Mouse (Mus musculus): ENCODE results near the gene Wrnip1. TPM values are rescaled to one million over a fixed set of nuclear protein-coding genes. Genes with fewer than 3 reads are reported as not detected.
A peak's percentile ranks its signal among the peaks of the same experiment; 100 is the strongest.

Wrnip1 gene
- 17.6 and 19.7 TPM in 2 replicates for polyA plus RNA-seq (2014; fragmentation: Nextera tagmentation; extraction: Ambion mirVana)

- H3K4me3 ChIP-seq (ENCODE audit: control insufficient read depth in 1 of 2, insufficient read depth in 1 of 2, low read depth in 1 of 2, low read length in 2 of 2) = peak within 1 kb of the TSS; percentile 75 to 86
- no peaks in the 10 kb centered on the region for H3K27me3 ChIP-seq (ENCODE audit: control insufficient read depth, insufficient read depth, low read length)
- no peaks in the 10 kb centered on the region for H3K9me3 ChIP-seq (ENCODE audit: control insufficient read depth, low read length)
- peak within 1 kb of the TSS; percentile 92 for H3K4me2 ChIP-seq (ENCODE audit: low read length)
- peaks cover 0 to 21% of the 10 kb centered on the region in 2 experiments; a peak in 3 of 4 replicates for H3K4me1 ChIP-seq (ENCODE audit: control insufficient read depth in 2 of 2, insufficient read depth in 2 of 2, low read length in 2 of 2)
- under 1% methylated on average over 50 of the region's 51 CpGs for WGBS
- peak within 1 kb of the TSS; percentile 89 for H3K9ac ChIP-seq (ENCODE audit: low read length)
- peaks cover 13% of the 10 kb centered on the region for H3K36me3 ChIP-seq (ENCODE audit: control insufficient read depth, insufficient read depth, low read length)
- peak within 1 kb of the TSS; percentile 58 to 71 for H3K27ac ChIP-seq (replicated peaks in 1 of 2; ENCODE audit: control insufficient read depth in 1 of 2, insufficient read depth in 1 of 2, low read depth in 2 of 2, low read length in 2 of 2)
- peak; percentile 93 for ATAC-seq (ENCODE audit: insufficient number of reproducible peaks, insufficient read depth, low FRiP score, low read depth)
Measured at GRCm38 (mm10) chr13:32801693-32802221, at the start of gene Wrnip1. Gene Wrnip1 (plus strand): TSS chr13:32802038.

DNA sequence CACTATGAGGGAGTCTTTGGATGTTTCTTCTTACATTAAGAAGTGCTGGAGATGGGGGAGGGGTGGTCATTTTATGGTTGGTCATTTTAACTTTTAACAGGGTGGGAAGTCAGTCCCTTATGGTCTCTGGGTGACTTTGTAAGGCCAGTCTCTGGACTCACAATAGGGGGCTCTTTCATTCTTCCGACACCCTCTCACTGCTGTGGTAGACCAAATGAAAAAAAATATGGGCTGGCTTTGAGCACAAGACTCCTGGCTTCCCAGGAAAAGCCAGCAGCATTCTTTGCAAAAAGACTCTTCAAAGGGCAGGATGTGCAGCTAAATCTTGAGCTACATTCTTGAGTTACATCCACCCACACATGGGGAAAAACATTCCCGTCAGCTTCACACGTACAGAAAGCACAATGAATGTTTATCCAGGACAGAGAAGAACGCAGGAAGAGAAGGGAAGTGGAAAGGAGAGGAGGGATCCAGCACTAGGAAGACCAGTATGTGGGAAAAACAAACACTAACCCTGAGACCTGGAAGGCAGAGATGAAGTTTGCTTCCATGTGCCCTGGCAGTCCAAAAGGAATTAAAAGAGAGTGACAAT lies 49.7 kb upstream of the Wrnip1 start:
- ATAC-seq (ENCODE audit: insufficient number of reproducible peaks, insufficient read depth, low FRiP score, low read depth) = no peak
- Histone ChIP-seq H3K9ac (ENCODE audit: low read length) (no peak overlapping the region), H3K4me1 (ENCODE audit: control insufficient read depth in 2 of 2, insufficient read depth in 2 of 2, low read length in 2 of 2) (no peaks in the 10 kb centered on the region), H3K4me2 (ENCODE audit: low read length) (no peak overlapping the region), H3K27ac (replicated peaks in 1 of 2; ENCODE audit: control insufficient read depth in 1 of 2, insufficient read depth in 1 of 2, low read depth in 2 of 2, low read length in 2 of 2) (peak overlapping the region; percentile 49 to 68; a peak in 3 of 4 replicates), H3K27me3 (ENCODE audit: control insufficient read depth, insufficient read depth, low read length) (no peaks in the 10 kb centered on the region), H3K4me3 (ENCODE audit: control insufficient read depth in 1 of 2, insufficient read depth in 1 of 2, low read depth in 1 of 2, low read length in 2 of 2) (no peak overlapping the region), H3K9me3 (ENCODE audit: control insufficient read depth, low read length) (no peaks in the 10 kb centered on the region), H3K36me3 (ENCODE audit: control insufficient read depth, insufficient read depth, low read length) (no peaks in the 10 kb centered on the region)
- 35% methylated on average over 4 of the region's 4 CpGs for WGBS

DNA sequence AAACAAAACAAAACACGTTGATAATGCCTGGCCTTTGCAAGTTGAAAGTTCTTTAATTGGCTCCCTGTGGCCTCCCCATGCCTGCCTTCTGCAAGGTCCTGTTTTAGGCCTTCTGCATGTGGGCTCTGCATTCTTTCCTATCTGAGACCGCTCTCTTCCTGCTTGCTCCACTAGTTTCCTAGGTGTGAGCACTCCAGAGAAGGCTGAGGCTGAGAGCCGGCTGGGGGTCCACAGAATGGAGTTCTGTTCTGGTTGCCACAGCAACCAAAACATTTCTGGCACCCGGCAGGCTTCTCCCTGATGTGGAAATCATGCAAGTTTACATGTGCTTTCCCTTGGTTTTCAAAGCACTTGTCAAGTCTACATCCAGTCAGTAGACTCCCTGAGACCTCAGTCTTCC lies 42.8 kb upstream of the Wrnip1 start:
- no peak for ATAC-seq (ENCODE audit: insufficient number of reproducible peaks, insufficient read depth, low FRiP score, low read depth)
- Histone ChIP-seq H3K4me2 (ENCODE audit: low read length) (no peak overlapping the region), H3K27me3 (ENCODE audit: control insufficient read depth, insufficient read depth, low read length) (no peaks in the 10 kb centered on the region), H3K36me3 (ENCODE audit: control insufficient read depth, insufficient read depth, low read length) (no peaks in the 10 kb centered on the region), H3K4me3 (ENCODE audit: control insufficient read depth in 1 of 2, insufficient read depth in 1 of 2, low read depth in 1 of 2, low read length in 2 of 2) (no peak overlapping the region), H3K9me3 (ENCODE audit: control insufficient read depth, low read length) (no peaks in the 10 kb centered on the region), H3K4me1 (ENCODE audit: control insufficient read depth in 2 of 2, insufficient read depth in 2 of 2, low read length in 2 of 2) (peaks cover 3 to 10% of the 10 kb centered on the region in 2 experiments), H3K9ac (ENCODE audit: low read length) (no peak overlapping the region), H3K27ac (replicated peaks in 1 of 2; ENCODE audit: control insufficient read depth in 1 of 2, insufficient read depth in 1 of 2, low read depth in 2 of 2, low read length in 2 of 2) (no peak overlapping the region)
- WGBS = 16% methylated on average over 4 of the region's 4 CpGs

DNA sequence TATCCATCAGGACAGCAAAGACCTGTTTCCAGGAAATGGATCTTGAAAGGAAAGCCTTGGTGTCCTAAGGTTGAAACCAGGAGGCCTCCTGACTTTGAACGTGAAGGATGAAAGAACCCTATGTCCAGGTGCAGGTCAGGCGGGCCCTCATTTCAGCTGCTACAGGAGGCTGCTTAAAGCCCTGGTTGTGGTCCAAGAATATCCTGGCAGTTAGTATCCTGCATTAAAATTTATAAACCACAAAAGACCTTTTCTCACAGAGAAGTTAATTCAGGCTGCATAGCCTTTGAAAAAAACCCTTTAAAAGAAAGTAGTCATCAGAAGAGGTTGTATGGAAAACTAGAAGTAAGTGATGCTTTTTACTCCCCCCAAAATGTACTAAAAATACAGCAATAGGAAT lies 41.0 kb upstream of the Wrnip1 start:
- 78% methylated on average over 2 of the region's 2 CpGs for WGBS
- ATAC-seq (ENCODE audit: insufficient number of reproducible peaks, insufficient read depth, low FRiP score, low read depth) = no peak

GRCm38 (mm10) chr13:32763141-32763540 lies 38.7 kb upstream of the Wrnip1 start:
- no peak for ATAC-seq (ENCODE audit: insufficient number of reproducible peaks, insufficient read depth, low FRiP score, low read depth)

More for the DNA sequence above, 41.0 kb upstream of the Wrnip1 start:
- H3K4me2 ChIP-seq (ENCODE audit: low read length) = no peak overlapping the region
- no peak overlapping the region for H3K4me3 ChIP-seq (ENCODE audit: control insufficient read depth in 1 of 2, insufficient read depth in 1 of 2, low read depth in 1 of 2, low read length in 2 of 2)
- no peak overlapping the region for H3K27ac ChIP-seq (replicated peaks in 1 of 2; ENCODE audit: control insufficient read depth in 1 of 2, insufficient read depth in 1 of 2, low read depth in 2 of 2, low read length in 2 of 2)
- H3K9ac ChIP-seq (ENCODE audit: low read length) = no peak overlapping the region
- peaks cover 8 to 17% of the 10 kb centered on the region in 2 experiments for H3K4me1 ChIP-seq (ENCODE audit: control insufficient read depth in 2 of 2, insufficient read depth in 2 of 2, low read length in 2 of 2)
- no peaks in the 10 kb centered on the region for H3K27me3 ChIP-seq (ENCODE audit: control insufficient read depth, insufficient read depth, low read length)
- H3K9me3 ChIP-seq (ENCODE audit: control insufficient read depth, low read length) = no peaks in the 10 kb centered on the region
- H3K36me3 ChIP-seq (ENCODE audit: control insufficient read depth, insufficient read depth, low read length) = no peaks in the 10 kb centered on the region

GRCm38 (mm10) chr13:32764448-32764847 lies 37.4 kb upstream of the Wrnip1 start:
- 0 out of 4 replicates have a peak overlapping the region, but pooled peaks of 1 of the 2 experiments have one; percentile 21 for H3K27ac ChIP-seq (replicated peaks in 1 of 2; ENCODE audit: control insufficient read depth in 1 of 2, insufficient read depth in 1 of 2, low read depth in 2 of 2, low read length in 2 of 2)
- ATAC-seq (ENCODE audit: insufficient number of reproducible peaks, insufficient read depth, low FRiP score, low read depth) = peak; percentile 64; the same call in 1 of the 2 replicates
- H3K36me3 ChIP-seq (ENCODE audit: control insufficient read depth, insufficient read depth, low read length) = no peaks in the 10 kb centered on the region
- H3K9ac ChIP-seq (ENCODE audit: low read length) = no peak overlapping the region
- no peak overlapping the region for H3K4me2 ChIP-seq (ENCODE audit: low read length)
- H3K4me3 ChIP-seq (ENCODE audit: control insufficient read depth in 1 of 2, insufficient read depth in 1 of 2, low read depth in 1 of 2, low read length in 2 of 2) = no peak overlapping the region
- H3K27me3 ChIP-seq (ENCODE audit: control insufficient read depth, insufficient read depth, low read length) = no peaks in the 10 kb centered on the region
- H3K4me1 ChIP-seq (ENCODE audit: control insufficient read depth in 2 of 2, insufficient read depth in 2 of 2, low read length in 2 of 2) = peaks cover 5 to 20% of the 10 kb centered on the region in 2 experiments
- WGBS = 11% methylated on average over 7 of the region's 7 CpGs
- no peaks in the 10 kb centered on the region for H3K9me3 ChIP-seq (ENCODE audit: control insufficient read depth, low read length)

More at GRCm38 (mm10) chr13:32763141-32763540, 38.7 kb upstream of the Wrnip1 start:
- Histone ChIP-seq H3K4me3 (ENCODE audit: control insufficient read depth in 1 of 2, insufficient read depth in 1 of 2, low read depth in 1 of 2, low read length in 2 of 2) (no peak overlapping the region), H3K27me3 (ENCODE audit: control insufficient read depth, insufficient read depth, low read length) (no peaks in the 10 kb centered on the region), H3K9ac (ENCODE audit: low read length) (no peak overlapping the region), H3K27ac (replicated peaks in 1 of 2; ENCODE audit: control insufficient read depth in 1 of 2, insufficient read depth in 1 of 2, low read depth in 2 of 2, low read length in 2 of 2) (no peak overlapping the region), H3K4me1 (ENCODE audit: control insufficient read depth in 2 of 2, insufficient read depth in 2 of 2, low read length in 2 of 2) (peaks cover 8 to 17% of the 10 kb centered on the region in 2 experiments), H3K9me3 (ENCODE audit: control insufficient read depth, low read length) (no peaks in the 10 kb centered on the region), H3K36me3 (ENCODE audit: control insufficient read depth, insufficient read depth, low read length) (no peaks in the 10 kb centered on the region), H3K4me2 (ENCODE audit: low read length) (no peak overlapping the region)
- WGBS = 58% methylated on average over 3 of the region's 3 CpGs

DNA sequence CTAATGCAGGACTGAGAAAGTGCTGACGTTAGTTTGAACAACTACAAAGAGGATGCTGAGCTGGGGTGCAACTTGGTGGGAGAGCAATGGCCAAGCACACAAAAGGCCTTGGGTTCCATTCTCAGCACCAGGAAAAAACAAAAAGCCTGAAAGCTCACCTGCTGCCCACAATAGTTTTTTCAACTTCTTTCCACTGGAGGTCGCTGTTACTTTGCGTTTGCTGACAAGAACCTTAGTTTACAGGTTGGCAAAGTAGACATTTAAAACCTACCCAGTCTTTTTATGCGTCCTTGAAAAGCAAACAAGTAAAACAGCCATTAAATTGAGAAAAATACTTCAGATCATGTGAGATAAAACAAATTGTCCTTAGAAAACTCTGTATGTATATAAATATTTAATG lies 33.7 kb upstream of the Wrnip1 start:
- no peak for ATAC-seq (ENCODE audit: insufficient number of reproducible peaks, insufficient read depth, low FRiP score, low read depth)
- Histone ChIP-seq H3K4me2 (ENCODE audit: low read length) (no peak overlapping the region), H3K4me3 (ENCODE audit: control insufficient read depth in 1 of 2, insufficient read depth in 1 of 2, low read depth in 1 of 2, low read length in 2 of 2) (no peak overlapping the region), H3K9ac (ENCODE audit: low read length) (no peak overlapping the region), H3K36me3 (ENCODE audit: control insufficient read depth, insufficient read depth, low read length) (no peaks in the 10 kb centered on the region), H3K27me3 (ENCODE audit: control insufficient read depth, insufficient read depth, low read length) (no peaks in the 10 kb centered on the region), H3K9me3 (ENCODE audit: control insufficient read depth, low read length) (no peaks in the 10 kb centered on the region), H3K4me1 (ENCODE audit: control insufficient read depth in 2 of 2, insufficient read depth in 2 of 2, low read length in 2 of 2) (peaks cover 10 to 26% of the 10 kb centered on the region in 2 experiments), H3K27ac (replicated peaks in 1 of 2; ENCODE audit: control insufficient read depth in 1 of 2, insufficient read depth in 1 of 2, low read depth in 2 of 2, low read length in 2 of 2) (no peak overlapping the region)
- WGBS = 10% methylated on average over 4 of the region's 4 CpGs
